Mouse (Mus musculus) heart, embryonic 16.5 days (tissue): ENCODE results near the gene Fam117a. TPM values are rescaled to one million over a fixed set of nuclear protein-coding genes. Genes with fewer than 3 reads are reported as not detected.

Source experiments
- ATAC-seq: fragments of 200-750 bp; cut with Nextera tagmentation; replicated peaks from 2 replicates; pipeline ENCODE4 v1.8.0; 2017; ENCODE audit warnings: moderate number of reproducible peaks; ENCODE audit not compliant: insufficient read depth, low FRiP score; ENCODE audit errors: extremely low read depth
- H3K27ac ChIP-seq: fragments of 300-500 bp; sonication (generic); 2 replicates; pipeline ENCODE4 v1.5.1; 2014; ENCODE audit warnings: mild to moderate bottlenecking, low read length, control low read depth, moderate library complexity
- H3K27me3 ChIP-seq: fragments of 300-500 bp; sonication (generic); 2 replicates; pipeline ENCODE4 v1.6.1; 2014; ENCODE audit warnings: low read length, mixed read lengths; ENCODE audit not compliant: control insufficient read depth, insufficient read depth
- H3K36me3 ChIP-seq: fragments of 300-500 bp; sonication (generic); 2 replicates; pipeline ENCODE4 v1.6.1; 2014; ENCODE audit not compliant: control insufficient read depth, insufficient read depth
- H3K4me1 ChIP-seq: fragments of 300-500 bp; sonication (generic); 2 replicates; pipeline ENCODE4 v1.6.1; 2014; ENCODE audit warnings: low read length, mixed read lengths; ENCODE audit not compliant: control insufficient read depth, insufficient read depth
- H3K4me2 ChIP-seq: fragments of 300-500 bp; sonication (generic); 2 replicates; pipeline ENCODE4 v1.6.1; 2014; ENCODE audit warnings: low read depth, mild to moderate bottlenecking, control low read depth, low read length
- H3K4me3 ChIP-seq: fragments of 300-500 bp; sonication (generic); 2 replicates; pipeline ENCODE4 v1.5.1; 2014; ENCODE audit warnings: mild to moderate bottlenecking, control low read depth, low read length
- H3K9ac ChIP-seq: fragments of 300-500 bp; sonication (generic); 2 replicates; pipeline ENCODE4 v1.6.1; 2014; ENCODE audit warnings: low read length, control low read depth
- H3K9me3 ChIP-seq: fragments of 300-500 bp; sonication (generic); replicated peaks from 2 replicates; pipeline ENCODE4 v1.6.1; 2016; ENCODE audit warnings: low read length; ENCODE audit not compliant: control insufficient read depth
- WGBS: fragments of 180-500 bp; shearing (Covaris S2); extraction: QIAGEN DNeasy Blood & Tissue Kit; methylation state at CpG from one replicate; pipeline ENCODE4 v1.1.7; 2014; 5-methylcytosine and 5-hydroxymethylcytosine counted together
- polyA plus RNA-seq: library from polyadenylated mRNA; unstranded; fragments of >200 nt; fragmentation: Nextera tagmentation; extraction: Ambion mirVana; gene quantifications from 2 replicates; pipeline ENCODE4 v1.2.1, GENCODE M21; 2015

The Fam117a gene
- polyA plus RNA-seq, 1 experiment from 2014 or later, result 6.3 TPM

DNA sequence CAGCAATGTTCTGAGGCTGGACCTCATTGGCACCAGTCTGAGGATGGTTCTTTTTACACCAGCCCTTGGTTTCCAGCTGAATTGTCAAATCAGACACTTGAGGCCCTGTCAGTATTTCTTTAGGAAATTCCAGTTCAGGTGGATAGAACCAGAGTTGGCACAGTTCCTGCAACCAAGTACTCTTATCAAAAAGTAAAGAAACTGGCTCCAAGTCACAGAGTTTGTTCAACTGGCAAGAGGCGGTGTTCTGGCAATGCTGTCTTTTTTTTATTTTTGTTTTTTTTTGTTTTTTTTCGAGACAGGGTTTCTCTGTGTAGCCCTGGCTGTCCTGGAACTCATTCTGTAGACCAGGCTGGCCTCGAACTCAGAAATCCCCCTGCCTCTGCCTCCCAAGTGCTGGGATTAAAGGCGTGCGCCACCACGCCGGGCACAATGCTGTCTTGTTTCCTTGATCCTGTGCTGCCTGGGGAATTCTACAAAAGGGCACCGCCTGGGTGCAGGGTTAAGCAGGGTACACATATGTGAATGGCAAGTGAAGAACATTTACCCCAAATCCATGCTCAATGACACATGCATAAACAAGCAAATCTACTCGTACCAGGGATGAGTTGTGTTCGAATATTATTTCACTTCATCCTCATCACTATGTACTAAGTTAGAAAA, 72.8 kb downstream of the Fam117a start:
- no peaks in the 10 kb centered on the region for H3K27me3 ChIP-seq
- no peaks in the 10 kb centered on the region for H3K36me3 ChIP-seq
- no peak overlapping the region for H3K9ac ChIP-seq
- WGBS, result 75% methylated on average over 10 of the region's 10 CpGs
- H3K4me1 ChIP-seq, result no peaks in the 10 kb centered on the region
- H3K27ac ChIP-seq, result no peak overlapping the region
- no peak overlapping the region for H3K4me2 ChIP-seq
- H3K9me3 ChIP-seq, result no peaks in the 10 kb centered on the region
- ATAC-seq, result no peak
- no peak overlapping the region for H3K4me3 ChIP-seq

DNA sequence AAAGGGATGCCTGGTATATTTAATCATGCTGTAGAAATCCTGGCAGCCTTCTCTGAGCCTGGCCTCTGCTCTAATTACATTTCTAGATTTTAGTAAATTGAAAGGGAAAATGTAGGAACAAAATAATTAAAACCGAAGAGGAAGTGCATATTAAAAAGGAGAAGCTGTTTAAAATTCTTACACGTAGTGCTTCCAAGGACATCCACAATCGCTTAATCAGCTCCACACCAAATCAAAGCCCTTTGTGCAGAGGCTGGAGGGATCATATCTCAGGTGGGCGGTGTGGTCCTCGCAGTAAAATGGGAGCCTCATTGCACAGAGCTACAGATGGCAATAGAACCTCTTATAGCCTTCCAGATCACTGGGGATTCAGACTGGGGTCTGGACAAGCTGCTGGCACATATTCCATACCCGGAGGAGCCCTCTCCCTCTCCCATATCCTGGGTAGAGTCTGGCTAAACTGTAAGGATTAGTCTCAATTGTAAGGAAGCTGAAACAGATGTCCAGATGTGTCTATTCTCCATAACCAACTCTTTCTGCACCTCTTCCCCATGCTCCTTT, 74.7 kb downstream of the Fam117a start:
- no peak overlapping the region for H3K4me3 ChIP-seq
- no peak overlapping the region for H3K4me2 ChIP-seq
- no peak for ATAC-seq
- no peak overlapping the region for H3K9ac ChIP-seq
- no peaks in the 10 kb centered on the region for H3K36me3 ChIP-seq
- H3K9me3 ChIP-seq, result no peaks in the 10 kb centered on the region
- no peaks in the 10 kb centered on the region for H3K27me3 ChIP-seq
- no peak overlapping the region for H3K27ac ChIP-seq
- peaks cover 10% of the 10 kb centered on the region for H3K4me1 ChIP-seq
- WGBS, result 71% methylated on average over 6 of the region's 6 CpGs

DNA sequence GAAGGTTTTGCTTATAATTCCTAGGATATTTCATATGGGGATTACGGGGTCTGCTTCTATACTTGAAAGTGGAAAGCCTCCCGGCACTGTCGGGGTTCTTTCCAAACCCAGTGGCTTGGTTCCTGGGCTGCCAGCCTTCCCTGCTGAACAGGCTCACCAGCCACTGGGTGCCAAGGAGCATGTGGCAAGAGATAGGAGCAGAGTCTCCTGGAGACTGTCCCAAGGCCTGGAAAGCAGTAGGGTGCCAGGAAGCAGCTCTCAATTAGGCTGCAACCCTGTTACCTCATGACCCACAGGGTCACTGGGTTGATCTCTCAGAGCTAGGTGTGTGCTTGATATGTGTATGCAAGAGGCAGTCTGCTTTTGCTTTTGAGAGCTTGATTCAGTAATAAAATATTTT, 75.8 kb downstream of the Fam117a start:
- WGBS, result 80% methylated on average over 3 of the region's 3 CpGs
- no peaks in the 10 kb centered on the region for H3K9me3 ChIP-seq
- no peak overlapping the region for H3K4me3 ChIP-seq
- no peak for ATAC-seq
- H3K36me3 ChIP-seq, result no peaks in the 10 kb centered on the region
- no peak overlapping the region for H3K9ac ChIP-seq
- H3K27me3 ChIP-seq, result no peaks in the 10 kb centered on the region
- no peak overlapping the region for H3K27ac ChIP-seq
- peaks cover 14% of the 10 kb centered on the region for H3K4me1 ChIP-seq
- H3K4me2 ChIP-seq, result no peak overlapping the region

DNA sequence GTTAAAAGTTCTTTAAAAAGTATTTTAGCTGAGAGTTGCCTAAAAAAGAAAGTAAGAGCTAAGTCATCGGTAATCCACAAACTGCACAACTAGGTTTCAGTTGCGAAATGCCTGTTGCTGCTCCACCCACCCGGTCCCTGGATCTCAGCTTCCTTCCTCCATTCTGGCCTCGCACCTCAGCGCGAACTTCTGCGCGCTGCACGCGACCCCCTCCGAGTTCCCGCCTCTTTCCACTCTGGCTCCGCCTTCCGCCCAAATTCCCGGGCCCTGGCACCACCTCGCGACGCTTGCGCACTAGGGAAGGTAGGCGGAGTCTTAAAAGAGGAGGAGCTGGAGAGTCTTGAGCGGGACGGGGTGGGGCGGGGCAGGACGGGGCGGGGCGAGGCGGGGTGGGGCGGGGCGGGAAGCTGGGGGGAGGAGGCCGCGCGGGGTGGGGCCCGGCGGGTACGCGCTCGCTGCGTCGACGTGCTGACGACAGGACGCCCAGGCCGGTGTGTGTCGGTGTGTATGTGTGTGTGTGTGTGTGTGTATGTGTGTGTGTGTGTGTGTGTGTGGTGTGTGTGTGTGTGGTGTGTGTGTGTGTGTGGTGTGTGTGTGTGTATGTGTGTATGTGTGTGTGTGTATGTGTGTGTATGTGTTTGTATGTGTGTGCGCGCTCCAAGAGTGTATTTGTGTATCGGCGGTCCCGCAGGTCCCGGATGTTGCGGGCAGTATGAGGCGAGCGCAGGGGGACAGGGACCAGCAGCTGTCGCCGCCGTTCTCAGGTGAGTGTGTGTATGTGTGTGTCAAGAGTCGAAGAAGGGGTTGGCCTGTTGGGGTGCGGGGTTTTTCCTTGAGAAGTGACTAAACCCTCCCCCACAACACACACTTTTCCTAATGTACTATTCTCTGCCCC, 77.1 kb downstream of the Fam117a start, which contains the start of gene Spop:
TSS of gene Spop (plus strand) at position 440 of the 895 bp plus-strand sequence.
- Histone ChIP-seq H3K4me1 (peaks cover 14% of the 10 kb centered on the region), H3K9ac (peak within 1 kb of the TSS; percentile 78), H3K9me3 (no peaks in the 10 kb centered on the region), H3K27me3 (no peaks in the 10 kb centered on the region), H3K27ac (peak within 1 kb of the TSS; percentile 91), H3K4me3 (peak within 1 kb of the TSS; percentile 63), H3K36me3 (no peaks in the 10 kb centered on the region), H3K4me2 (peak within 1 kb of the TSS; percentile 80)
- ATAC-seq, result peak; percentile 83
- 2% methylated on average over 48 of the region's 58 CpGs for WGBS

DNA sequence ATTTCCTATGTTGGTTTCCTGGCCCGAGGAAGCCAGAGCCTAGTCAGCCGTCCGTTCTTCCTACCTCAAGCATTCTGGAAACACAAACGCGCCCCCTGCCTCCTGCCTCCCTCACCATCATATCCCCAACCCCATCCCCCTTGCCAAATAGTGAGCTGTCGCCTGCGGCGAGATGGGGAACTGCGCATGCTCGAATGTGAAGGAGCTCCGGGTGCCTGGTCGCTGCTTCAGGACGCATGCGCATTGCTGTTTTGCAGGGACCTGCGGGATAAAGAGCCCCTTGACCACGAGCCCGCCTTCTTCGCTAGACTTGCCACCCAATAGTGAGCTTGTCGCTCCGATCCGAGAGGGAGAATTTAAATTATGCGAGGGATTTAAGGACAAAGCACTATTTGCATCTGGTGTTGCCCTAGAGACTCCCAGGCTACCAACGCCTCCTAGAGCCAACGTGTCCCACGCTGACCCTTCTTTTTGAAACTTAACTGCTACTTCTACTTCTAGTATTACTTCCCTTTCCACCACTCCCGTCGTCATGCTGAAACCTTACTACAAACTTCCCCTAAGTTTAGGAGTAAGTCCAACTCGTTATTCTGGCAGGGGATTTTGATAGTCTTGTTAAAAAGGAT, 77.8 kb downstream of the Fam117a start:
- peak overlapping the region; percentile 78 for H3K9ac ChIP-seq
- no peaks in the 10 kb centered on the region for H3K36me3 ChIP-seq
- H3K4me2 ChIP-seq, result peak overlapping the region; percentile 80
- ATAC-seq, result peak; percentile 88
- WGBS, result under 1% methylated on average over 28 of the region's 28 CpGs
- H3K27ac ChIP-seq, result peak overlapping the region; percentile 91
- H3K4me3 ChIP-seq, result peak overlapping the region; percentile 63
- no peaks in the 10 kb centered on the region for H3K9me3 ChIP-seq
- peaks cover 14% of the 10 kb centered on the region for H3K4me1 ChIP-seq
- no peaks in the 10 kb centered on the region for H3K27me3 ChIP-seq

DNA sequence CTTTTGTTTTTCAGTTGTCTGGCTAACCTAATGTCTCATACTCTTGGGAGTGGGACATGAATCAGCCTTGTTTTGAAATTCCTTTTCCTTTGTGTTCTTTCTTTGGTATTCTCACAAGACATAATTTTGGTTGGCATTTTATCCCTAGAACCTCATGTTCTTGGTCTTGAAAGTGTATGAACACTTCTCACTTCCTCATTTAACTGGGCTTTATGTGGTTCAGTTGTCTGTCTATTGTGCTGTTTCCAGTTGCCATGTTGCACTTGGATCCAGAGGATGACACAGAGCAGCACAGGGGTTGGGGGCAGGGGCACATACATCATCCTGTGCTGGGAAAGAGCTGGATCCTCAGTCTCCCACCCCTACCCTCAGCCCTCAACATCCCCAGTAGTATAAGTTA, 79.1 kb downstream of the Fam117a start:
- peak overlapping the region; percentile 63 for H3K4me3 ChIP-seq
- peak overlapping the region; percentile 80 for H3K4me2 ChIP-seq
- H3K36me3 ChIP-seq, result no peaks in the 10 kb centered on the region
- H3K27ac ChIP-seq, result no peak overlapping the region; the same call in 1 of the 2 replicates
- H3K4me1 ChIP-seq, result peaks cover 14% of the 10 kb centered on the region
- no peaks in the 10 kb centered on the region for H3K9me3 ChIP-seq
- H3K9ac ChIP-seq, result peak overlapping the region; percentile 25; the same call in 1 of the 2 replicates
- no peaks in the 10 kb centered on the region for H3K27me3 ChIP-seq
- ATAC-seq, result no peak

DNA sequence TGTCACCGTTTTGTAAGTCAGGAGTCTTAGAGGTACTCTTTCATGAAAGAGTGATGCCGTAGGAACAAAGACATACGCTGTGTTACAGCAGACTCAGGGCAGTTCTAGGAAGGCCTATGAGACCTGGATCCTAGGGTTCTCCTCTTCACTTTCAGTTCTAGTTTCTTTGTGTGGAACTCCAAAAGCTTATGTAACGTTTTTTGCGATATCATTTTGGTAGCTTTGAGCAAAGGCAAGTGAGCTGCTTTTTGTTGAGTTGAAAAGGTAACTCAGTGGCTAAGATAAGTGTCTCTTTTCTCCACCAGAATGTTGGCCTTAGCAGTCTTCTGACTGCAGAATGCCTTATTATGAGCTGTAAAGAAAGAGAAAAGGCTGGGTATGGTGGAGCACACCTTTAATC, 80.5 kb downstream of the Fam117a start:
- no peaks in the 10 kb centered on the region for H3K9me3 ChIP-seq

DNA sequence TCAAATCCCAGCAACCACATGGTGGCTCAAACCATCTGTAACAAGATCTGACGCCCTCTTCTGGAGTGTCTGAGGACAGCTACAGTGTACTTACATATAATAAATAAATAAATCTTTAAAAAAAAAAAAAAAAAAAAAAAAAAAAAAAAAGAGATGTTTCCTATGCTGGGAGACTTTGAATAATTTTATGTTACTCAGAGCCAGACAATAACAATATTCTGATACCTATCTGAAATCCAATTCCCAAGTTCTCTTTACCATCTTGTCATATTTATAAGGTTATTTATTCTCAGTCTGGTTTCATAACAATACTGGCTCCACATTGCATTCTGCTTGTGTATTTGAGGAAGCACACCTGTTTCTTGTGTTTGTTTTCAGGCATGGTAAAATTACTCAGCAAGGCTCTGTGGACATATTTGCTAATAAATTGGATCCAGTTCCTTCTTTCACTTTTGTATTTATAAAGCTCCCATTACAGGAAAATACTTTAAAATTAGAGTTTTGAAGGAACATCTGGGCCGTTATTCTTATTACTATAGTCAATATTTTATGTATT, 84.1 kb downstream of the Fam117a start:
- Histone ChIP-seq H3K4me2 (no peak overlapping the region), H3K27me3 (no peaks in the 10 kb centered on the region), H3K36me3 (no peaks in the 10 kb centered on the region), H3K4me3 (no peak overlapping the region), H3K9me3 (no peaks in the 10 kb centered on the region), H3K27ac (no peak overlapping the region), H3K4me1 (peaks cover 12% of the 10 kb centered on the region), H3K9ac (no peak overlapping the region)
- ATAC-seq, result no peak
- 72% methylated on average over 2 of the region's 2 CpGs for WGBS

More for the DNA sequence above, 80.5 kb downstream of the Fam117a start:
- H3K4me1 ChIP-seq, result peaks cover 14% of the 10 kb centered on the region
- WGBS, result 79% methylated on average over 5 of the region's 5 CpGs
- no peaks in the 10 kb centered on the region for H3K27me3 ChIP-seq
- no peak overlapping the region for H3K4me3 ChIP-seq
- no peaks in the 10 kb centered on the region for H3K36me3 ChIP-seq
- H3K9ac ChIP-seq, result peak overlapping the region; percentile 11; the same call in 1 of the 2 replicates
- no peak overlapping the region for H3K27ac ChIP-seq
- no peak overlapping the region for H3K4me2 ChIP-seq
- no peak for ATAC-seq
